Mouse (Mus musculus): ENCODE results near the gene Fkbp8.

Gene Fkbp8

GRCm38 (mm10) chr8:70555079-70555747 lies 27.7 kb downstream of the Fkbp8 start:
- DNase-seq (ENCODE audit: low spot score in 2 of 2) = no peak

- DNase-seq (ENCODE audit: low spot score in 2 of 2) = peak in 1 of 2 experiments; percentile 41
Observed at GRCm38 (mm10) chr8:70558334-70558733, 30.8 kb downstream of the Fkbp8 start.

DNA sequence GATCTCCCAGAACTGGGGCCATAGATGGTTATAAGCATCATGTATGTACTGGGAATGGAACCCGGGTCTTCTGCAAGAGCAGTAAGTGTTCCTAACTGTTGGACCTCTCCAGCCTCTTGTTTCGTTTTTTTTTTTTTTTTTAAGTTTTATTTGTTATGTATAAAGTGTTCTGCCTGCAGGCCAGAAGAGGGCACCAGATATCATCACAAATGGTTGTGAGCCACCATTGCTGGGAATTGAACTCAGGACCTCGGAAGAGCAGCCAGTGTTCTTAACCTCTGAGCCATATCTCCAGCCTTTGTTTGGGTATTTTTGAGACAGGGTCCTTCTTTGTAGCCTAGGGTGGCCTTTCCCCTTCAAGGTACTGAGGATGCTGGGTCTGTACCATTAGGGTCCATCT lies 31.5 kb downstream of the Fkbp8 start:
- DNase-seq (ENCODE audit: low spot score in 2 of 2) = no peak

- DNase-seq (ENCODE audit: low spot score in 2 of 2) = peak in 1 of 2 experiments; percentile 57
Observed at GRCm38 (mm10) chr8:70560096-70560495, 32.6 kb downstream of the Fkbp8 start.

GRCm38 (mm10) chr8:70560564-70560963 lies 33.0 kb downstream of the Fkbp8 start:
- DNase-seq (ENCODE audit: low spot score in 2 of 2) = no peak

GRCm38 (mm10) chr8:70561357-70561756 lies 33.8 kb downstream of the Fkbp8 start:
- DNase-seq (ENCODE audit: low spot score in 2 of 2) = no peak

DNA sequence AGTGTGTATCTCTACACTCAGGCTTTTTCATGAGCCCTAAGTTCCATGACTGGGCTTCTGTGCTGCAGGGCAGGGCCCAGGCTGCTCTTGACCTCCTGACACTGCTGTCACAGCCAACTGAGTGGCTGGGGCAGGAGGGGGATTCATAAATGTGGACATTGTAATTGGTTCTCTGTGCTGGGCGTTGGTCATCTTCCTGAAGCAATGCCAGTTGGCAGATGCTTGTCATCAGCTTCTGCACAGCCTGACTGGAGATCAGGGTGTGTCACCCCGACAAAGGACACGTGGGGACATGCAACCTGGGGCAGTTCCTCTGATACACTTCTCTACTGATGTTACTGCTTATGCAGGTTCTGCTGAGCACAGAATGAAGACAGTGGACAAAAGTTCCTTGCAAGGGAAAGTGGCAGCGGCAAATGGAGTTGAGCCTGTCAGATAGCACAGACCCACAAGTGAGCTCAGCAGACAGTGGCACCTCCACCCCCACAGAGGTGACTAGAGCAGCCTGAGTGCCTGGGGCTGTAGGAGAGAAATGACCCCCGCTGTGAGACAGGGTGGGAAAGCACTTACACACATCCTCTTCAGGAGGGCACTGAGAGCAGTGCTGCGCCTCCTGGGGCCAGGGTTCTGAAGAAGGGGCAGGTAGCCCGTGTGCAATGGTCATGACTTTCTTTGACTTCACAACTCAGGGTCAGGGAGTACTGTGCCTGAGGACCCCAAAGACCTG lies 34.4 kb downstream of the Fkbp8 start:
- DNase-seq (ENCODE audit: low spot score in 2 of 2) = peak in 1 of 2 experiments; percentile 43

DNA sequence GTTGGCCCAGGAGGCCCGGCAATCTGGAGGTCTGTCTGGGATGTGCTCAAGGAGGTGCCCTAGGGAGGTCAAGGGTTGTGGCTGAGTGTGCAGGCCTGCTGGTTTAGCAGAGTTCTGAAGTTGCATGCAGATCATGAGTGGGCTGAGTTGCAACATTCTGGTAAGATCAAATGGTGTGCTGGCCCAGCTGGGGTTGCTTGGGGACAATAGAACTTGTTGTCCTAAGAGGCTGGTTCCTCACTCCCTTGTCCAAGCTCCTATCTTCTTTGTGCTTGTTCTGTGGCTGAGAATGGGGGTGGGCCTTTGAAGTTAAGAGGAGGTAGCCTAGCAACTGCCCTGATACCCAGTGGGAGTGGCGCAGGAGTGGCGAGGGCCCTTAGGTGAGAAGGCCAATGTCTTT lies 35.3 kb downstream of the Fkbp8 start:
- no peak for DNase-seq (ENCODE audit: low spot score in 2 of 2)

- no peak for DNase-seq (ENCODE audit: low spot score in 2 of 2)
Observed at GRCm38 (mm10) chr8:70563763-70564387, 36.4 kb downstream of the Fkbp8 start.

DNA sequence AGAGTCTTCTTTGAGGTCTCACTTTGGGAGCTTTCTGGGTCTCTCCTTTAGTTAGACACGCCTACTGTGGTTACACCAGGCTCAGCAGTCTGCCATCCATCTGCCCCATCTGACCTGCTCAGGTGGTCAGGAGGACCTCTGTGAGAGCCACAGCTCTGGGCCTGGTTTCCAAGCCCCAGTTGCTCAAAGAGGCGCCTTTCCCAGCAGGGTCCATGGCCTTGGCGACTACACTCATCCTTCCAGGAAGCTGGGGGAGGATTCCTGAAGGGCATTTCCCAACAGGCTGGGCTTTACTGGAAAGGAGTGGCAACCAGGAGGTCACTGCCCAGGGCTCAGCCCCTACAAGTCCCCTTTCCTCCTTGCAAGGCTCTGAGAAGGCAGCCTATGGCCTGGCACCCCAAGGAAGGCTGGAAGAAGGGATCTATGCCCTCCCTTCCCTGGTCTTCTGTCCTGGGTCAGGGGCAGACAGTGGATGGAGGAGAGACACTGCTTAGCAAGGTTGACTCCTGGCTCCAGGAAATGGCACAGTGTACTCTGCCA lies 37.2 kb downstream of the Fkbp8 start:
- DNase-seq (ENCODE audit: low spot score in 2 of 2) = no peak

GRCm38 (mm10) chr8:70565561-70565960 lies 38.0 kb downstream of the Fkbp8 start:
- peak in 1 of 2 experiments; percentile 59 for DNase-seq (ENCODE audit: low spot score in 2 of 2)

- no peak for DNase-seq (ENCODE audit: low spot score in 2 of 2)
Observed at GRCm38 (mm10) chr8:70570360-70570759, 42.8 kb downstream of the Fkbp8 start.

DNA sequence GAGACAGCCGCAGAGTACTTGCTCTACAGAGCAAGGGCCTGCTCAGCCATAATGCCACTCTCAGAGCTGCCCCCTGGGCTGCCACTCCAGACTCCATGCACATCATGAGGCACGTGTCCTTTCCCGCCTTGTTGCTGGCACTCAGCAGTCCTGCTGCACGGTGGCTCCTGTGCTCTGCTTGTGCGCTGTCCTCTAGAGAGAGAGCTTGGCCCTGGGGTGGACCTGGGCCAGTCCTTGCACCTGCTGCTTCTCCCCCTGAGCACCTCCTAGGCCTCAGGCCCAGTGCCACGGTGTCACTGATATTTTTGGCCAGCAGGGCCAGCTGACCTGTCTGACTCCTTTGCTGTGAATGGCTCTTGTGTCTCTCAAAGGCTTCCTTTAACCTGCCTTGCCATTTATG lies 43.5 kb downstream of the Fkbp8 start:
- no peak for DNase-seq (ENCODE audit: low spot score in 2 of 2)

DNA sequence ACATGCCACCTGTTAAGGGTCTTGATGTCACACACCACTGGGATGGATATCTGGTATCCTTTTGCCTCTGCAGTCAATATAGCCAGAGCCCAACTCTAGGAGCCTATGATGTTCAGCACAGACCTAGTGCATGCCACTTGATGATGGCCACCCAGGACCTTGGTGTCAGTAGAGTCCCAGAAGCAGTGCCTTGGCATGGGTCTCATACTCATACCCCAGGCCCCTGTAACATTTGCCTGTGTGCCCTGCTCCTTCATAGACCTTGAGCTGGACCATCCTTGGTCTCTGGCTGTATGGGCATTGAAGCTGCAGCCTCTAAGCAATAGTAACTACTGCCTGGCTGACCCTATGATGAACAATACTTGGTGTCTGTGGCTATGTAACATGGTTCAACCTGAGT lies 46.8 kb downstream of the Fkbp8 start:
- DNase-seq (ENCODE audit: low spot score in 2 of 2) = no peak

GRCm38 (mm10) chr8:70574915-70575314 lies 47.4 kb downstream of the Fkbp8 start:
- no peak for DNase-seq (ENCODE audit: low spot score in 2 of 2)

- DNase-seq (ENCODE audit: low spot score in 2 of 2) = no peak
Observed at GRCm38 (mm10) chr8:70577207-70577606, 49.7 kb downstream of the Fkbp8 start.

DNA sequence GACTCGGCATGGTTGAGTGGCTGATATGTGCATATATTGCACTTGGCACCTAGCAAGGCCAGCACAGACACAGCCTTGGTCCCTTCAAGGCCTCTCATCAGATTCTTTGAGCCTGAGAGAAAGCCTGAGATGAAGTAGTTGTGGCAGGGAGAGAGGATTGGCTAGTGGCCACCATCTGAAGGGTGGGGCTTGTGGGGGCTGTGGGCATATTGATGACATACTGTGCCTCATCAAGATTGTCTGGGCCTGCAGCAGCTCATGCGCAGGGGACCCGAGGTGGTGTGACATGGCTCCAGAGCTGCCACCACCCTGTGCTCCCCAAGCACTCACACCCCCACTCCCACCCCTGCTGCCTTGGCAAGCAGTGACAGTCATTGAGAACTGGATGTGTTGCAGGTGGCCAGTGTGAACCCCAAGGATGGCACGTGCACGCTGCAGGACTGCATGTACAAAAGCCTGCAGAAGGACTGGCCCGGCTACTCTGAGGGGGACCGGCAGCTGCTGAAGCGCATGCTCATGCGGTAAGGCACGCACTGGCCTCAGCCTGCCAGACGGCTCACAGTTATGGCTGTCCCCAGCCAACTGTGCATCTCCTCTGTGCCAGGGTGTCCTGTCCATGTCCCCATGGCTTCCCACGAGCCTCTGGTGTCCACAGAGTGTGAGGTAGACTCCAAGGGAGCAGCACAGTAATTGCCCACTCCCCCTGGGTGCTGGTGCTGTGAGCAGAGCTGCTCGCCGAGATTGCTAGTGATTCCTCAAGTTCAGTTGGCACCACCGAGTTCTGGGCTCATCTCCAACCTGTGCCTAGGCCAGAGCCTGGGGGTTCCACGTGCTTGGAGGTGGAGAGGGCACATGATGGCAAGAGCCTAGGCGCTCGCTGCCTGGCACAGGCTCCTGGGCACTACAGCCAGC lies 56.2 kb downstream of the Fkbp8 start:
- DNase-seq (ENCODE audit: low spot score in 2 of 2) = no peak

DNA sequence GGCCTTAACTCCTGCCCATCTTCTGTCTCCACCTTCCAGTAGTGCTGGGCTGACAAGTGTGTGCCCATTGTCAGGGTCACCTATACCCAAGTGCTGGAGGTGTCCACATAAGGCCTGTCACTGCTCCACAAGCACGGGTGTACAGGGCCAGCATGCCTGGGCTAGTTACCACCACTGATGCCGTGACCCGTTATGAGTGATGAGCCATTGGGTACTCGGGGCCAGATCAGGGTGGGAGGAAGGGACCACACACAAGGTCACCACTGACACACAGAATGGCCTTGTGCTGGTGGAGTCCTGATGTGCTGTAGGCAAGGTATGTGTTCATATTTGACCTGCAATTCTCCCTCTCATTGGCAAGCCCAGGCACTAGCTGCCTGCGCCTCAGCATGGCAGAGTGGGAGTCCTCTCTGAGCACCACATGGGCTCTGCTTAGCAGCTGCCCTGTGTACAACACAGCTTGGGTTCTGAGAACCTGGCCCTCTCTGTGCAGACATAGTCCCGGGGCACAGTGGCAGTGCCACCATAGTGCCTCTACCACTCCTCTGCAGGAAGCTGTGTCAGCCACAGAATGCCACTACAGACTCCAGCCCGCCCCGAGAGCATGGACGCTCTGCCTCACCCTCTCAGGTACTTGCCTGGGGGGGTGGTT lies 57.2 kb downstream of the Fkbp8 start:
- DNase-seq (ENCODE audit: low spot score in 2 of 2) = no peak
